In the genomic region with DNA sequence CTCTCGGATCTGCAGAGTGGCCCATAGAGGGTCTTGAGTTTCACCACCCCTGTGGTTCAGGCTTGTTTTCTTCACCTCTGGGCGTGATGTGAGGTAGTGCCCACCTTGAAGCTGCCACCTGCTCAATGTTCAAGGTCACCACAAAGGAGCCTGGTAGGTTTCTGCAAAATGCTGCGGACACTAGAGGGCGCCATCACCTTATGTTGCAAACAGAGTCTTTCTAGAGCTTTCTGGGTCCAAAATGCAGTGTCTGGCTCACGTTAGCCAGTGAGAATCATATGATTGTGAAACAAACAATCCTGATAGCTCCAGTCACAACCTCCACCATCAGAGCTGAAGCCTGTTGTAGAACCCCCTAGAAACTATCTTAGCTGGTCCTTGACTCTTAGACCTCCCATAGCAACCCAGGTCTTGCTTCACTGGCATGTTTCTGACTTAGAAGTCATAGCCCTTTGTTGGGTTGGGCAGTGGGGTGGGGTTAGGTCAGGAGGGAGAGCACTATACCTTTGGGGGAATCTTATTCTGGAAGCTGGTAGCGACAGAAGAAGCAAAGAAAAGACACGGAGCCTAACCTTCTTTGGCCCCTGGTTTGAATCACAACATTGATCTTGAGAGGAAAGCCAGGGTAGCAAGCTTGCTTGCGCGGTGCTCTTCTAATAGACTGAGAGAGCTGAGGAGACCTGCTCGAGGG, we compare ENCODE assay signal across 9 mouse cellular contexts.
DNase-seq lines count a peak whose midpoint lies in the region; ATAC-seq and TF ChIP-seq lines count a peak whose summit lies in the region.
"Had no signal": no experiment of that assay in that cellular context is flagged by ENCODE, and none has a peak within 500 bp of the region (broad histone marks: within the 10 kb centered on the region; RNA-seq: fewer than 3 reads in every experiment).

No protein-coding gene starts in this region.

- H3K9ac ChIP-seq in limb, embryonic 11.5 days (ENCODE audit: low read length), result no peak overlapping the region
- H3K9ac ChIP-seq in neural tube, embryonic 12.5 days, result no peak overlapping the region

- H3K36me3 ChIP-seq in kidney, adult 2 months (ENCODE audit: control insufficient read depth, insufficient read depth, low read length), result no peaks in the 10 kb centered on the region
- H3K36me3 ChIP-seq in limb, embryonic 11.5 days (ENCODE audit: control insufficient read depth, insufficient read depth, low read length), result no peaks in the 10 kb centered on the region
- no peaks in the 10 kb centered on the region for H3K36me3 ChIP-seq in neural tube, embryonic 12.5 days
- no peaks in the 10 kb centered on the region for H3K36me3 ChIP-seq in testis, adult 2 months (ENCODE audit: control insufficient read depth, insufficient read depth, low read length)
- H3K36me3 ChIP-seq: embryonic facial prominence, embryonic 12.5 days had no signal

- peak; percentile 41 for DNase-seq in 3134 (ENCODE audit: extremely low read depth, insufficient read length, low spot score)
- DNase-seq in cerebellum, postnatal 4 days (ENCODE audit: low spot score in 2 of 2), result peak; percentile 84 to 91
- peak; percentile 90 for DNase-seq in gastrocnemius, postnatal 10 days
- peak; percentile 93 for DNase-seq in kidney, adult 2 months
- DNase-seq in limb, embryonic 11.5 days (ENCODE audit: low spot score), result peak; percentile 96

- no peak overlapping the region for H3K4me2 ChIP-seq in limb, embryonic 11.5 days (ENCODE audit: low read depth, severe bottlenecking)
- H3K4me2 ChIP-seq in neural tube, embryonic 12.5 days (replicated peaks), result no peak overlapping the region
- H3K4me2 ChIP-seq: embryonic facial prominence, embryonic 12.5 days had no signal

- no peak overlapping the region for H3K4me3 ChIP-seq in kidney, adult 2 months (ENCODE audit: insufficient read depth, low read depth, low read length)
- H3K4me3 ChIP-seq in limb, embryonic 11.5 days (ENCODE audit: low read depth, low read length), result no peak overlapping the region
- H3K4me3 ChIP-seq in neural tube, embryonic 12.5 days, result no peak overlapping the region
- H3K4me3 ChIP-seq in testis, adult 2 months (ENCODE audit: control insufficient read depth, low read depth, low read length), result no peak overlapping the region
- H3K4me3 ChIP-seq: embryonic facial prominence, embryonic 12.5 days had no signal

- no peaks in the 10 kb centered on the region for H3K27me3 ChIP-seq in kidney, adult 2 months (replicated peaks; ENCODE audit: control insufficient read depth, insufficient read depth, low read length)
- no peaks in the 10 kb centered on the region for H3K27me3 ChIP-seq in limb, embryonic 11.5 days (ENCODE audit: control insufficient read depth, insufficient read depth, low read length)
- H3K27me3 ChIP-seq in neural tube, embryonic 12.5 days (replicated peaks), result no peaks in the 10 kb centered on the region
- no peaks in the 10 kb centered on the region for H3K27me3 ChIP-seq in testis, adult 2 months (ENCODE audit: control insufficient read depth, insufficient read depth, low read length)
- H3K27me3 ChIP-seq: embryonic facial prominence, embryonic 12.5 days had no signal

- TF ChIP-seq CTCF in kidney, adult 2 months (conservative IDR thresholded peaks at IDR 0.05; ENCODE audit: insufficient read depth, insufficient read length, low read depth, low read length), result peak; percentile 94
- TF ChIP-seq CTCF in testis, adult 2 months (IDR thresholded peaks at IDR 0.05; ENCODE audit: control insufficient read depth, insufficient read depth, insufficient replicate concordance, low read depth, low read length), result peak; percentile 47; the same call in 1 of the 2 replicates

- 39% methylated on average over 10 of the region's 10 CpGs for WGBS in kidney, adult 2 months
- 50% methylated on average over 10 of the region's 10 CpGs for WGBS in limb, embryonic 11.5 days
- 48% methylated on average over 10 of the region's 10 CpGs for whole genome bisulfite sequencing in neural tube, embryonic 12.5 days

- peak; percentile 47 for ATAC-seq in activated CD4-positive, CD25-positive, alpha-beta regulatory T cell, adult 4 months
- ATAC-seq in limb, embryonic 11.5 days (ENCODE audit: insufficient number of reproducible peaks, low FRiP score, low TSS enrichment, low read depth), result 0 out of 2 replicates have a peak, but pooled peaks have one; percentile 23
- ATAC-seq in neural tube, embryonic 12.5 days (ENCODE audit: low FRiP score, low read depth), result 0 out of 2 replicates have a peak, but pooled peaks have one; percentile 34

- no peak for TF ChIP-seq POLR2A in kidney, adult 2 months (IDR thresholded peaks at IDR 0.05; ENCODE audit: low read depth, low read length)
- TF ChIP-seq POLR2A in testis, adult 2 months (IDR thresholded peaks at IDR 0.05; ENCODE audit: control insufficient read depth, low read depth, low read length), result no peak

- H3K9me3 ChIP-seq in limb, embryonic 11.5 days (ENCODE audit: control insufficient read depth, low read length), result no peaks in the 10 kb centered on the region
- no peaks in the 10 kb centered on the region for H3K9me3 ChIP-seq in neural tube, embryonic 12.5 days
- H3K9me3 ChIP-seq: embryonic facial prominence, embryonic 12.5 days had no signal

- H3K4me1 ChIP-seq in kidney, adult 2 months (ENCODE audit: control insufficient read depth, insufficient read depth, low read length), result peaks cover 4% of the 10 kb centered on the region; the same call in 1 of the 2 replicates
- no peaks in the 10 kb centered on the region for H3K4me1 ChIP-seq in limb, embryonic 11.5 days (ENCODE audit: control insufficient read depth, insufficient read depth, low read length)
- H3K4me1 ChIP-seq in neural tube, embryonic 12.5 days, result no peaks in the 10 kb centered on the region
- H3K4me1 ChIP-seq in testis, adult 2 months (ENCODE audit: control insufficient read depth, insufficient read depth, low read length), result no peaks in the 10 kb centered on the region
- H3K4me1 ChIP-seq: embryonic facial prominence, embryonic 12.5 days had no signal

- peak overlapping the region; percentile 6; the same call in 1 of the 2 replicates for H3K27ac ChIP-seq in kidney, adult 2 months (ENCODE audit: insufficient read depth, low read depth, low read length)
- no peak overlapping the region for H3K27ac ChIP-seq in limb, embryonic 11.5 days (replicated peaks; ENCODE audit: low read depth, low read length)
- H3K27ac ChIP-seq in neural tube, embryonic 12.5 days, result no peak overlapping the region
- H3K27ac ChIP-seq in testis, adult 2 months (ENCODE audit: control insufficient read depth, insufficient read depth, low read depth, low read length), result no peak overlapping the region
- H3K27ac ChIP-seq: embryonic facial prominence, embryonic 12.5 days had no signal

Comparison
In these comparisons a context has a peak if more than half of its experiments do, and no peak if none do; other contexts are left out.
1. DNase-seq: peak in every context shown above with its lines; median percentile 96 in limb, embryonic 11.5 days; 93 in kidney, adult 2 months; 90 in gastrocnemius, postnatal 10 days; 88 in cerebellum, postnatal 4 days; 41 in 3134.